Mouse (Mus musculus) gastrocnemius, postnatal 10 days (tissue): ENCODE measurements around the gene Rragd. TPM values are rescaled to one million over a fixed set of nuclear protein-coding genes. Genes with fewer than 3 reads are reported as not detected.
A peak's percentile ranks its signal among the peaks of the same experiment; 100 is the strongest.
"Not testable (repeated sequence)": the region's sequence is repeated elsewhere in the genome, so short reads cannot be mapped to it uniquely, and the experiment has no call there.

Experiments
- DNase-seq: peaks from one replicate; pipeline ENCODE4 v3.0.0; 2021; ENCODE audit warnings: mixed read lengths
- total RNA-seq, 2 experiments: library from RNA; stranded (reverse); gene quantifications; 2 replicates each; pipeline ENCODE4 v1.2.3; 2021

The Rragd gene
- total RNA-seq, 2 experiments from 2014 or later = 85.6 to 93.7 TPM

DNA sequence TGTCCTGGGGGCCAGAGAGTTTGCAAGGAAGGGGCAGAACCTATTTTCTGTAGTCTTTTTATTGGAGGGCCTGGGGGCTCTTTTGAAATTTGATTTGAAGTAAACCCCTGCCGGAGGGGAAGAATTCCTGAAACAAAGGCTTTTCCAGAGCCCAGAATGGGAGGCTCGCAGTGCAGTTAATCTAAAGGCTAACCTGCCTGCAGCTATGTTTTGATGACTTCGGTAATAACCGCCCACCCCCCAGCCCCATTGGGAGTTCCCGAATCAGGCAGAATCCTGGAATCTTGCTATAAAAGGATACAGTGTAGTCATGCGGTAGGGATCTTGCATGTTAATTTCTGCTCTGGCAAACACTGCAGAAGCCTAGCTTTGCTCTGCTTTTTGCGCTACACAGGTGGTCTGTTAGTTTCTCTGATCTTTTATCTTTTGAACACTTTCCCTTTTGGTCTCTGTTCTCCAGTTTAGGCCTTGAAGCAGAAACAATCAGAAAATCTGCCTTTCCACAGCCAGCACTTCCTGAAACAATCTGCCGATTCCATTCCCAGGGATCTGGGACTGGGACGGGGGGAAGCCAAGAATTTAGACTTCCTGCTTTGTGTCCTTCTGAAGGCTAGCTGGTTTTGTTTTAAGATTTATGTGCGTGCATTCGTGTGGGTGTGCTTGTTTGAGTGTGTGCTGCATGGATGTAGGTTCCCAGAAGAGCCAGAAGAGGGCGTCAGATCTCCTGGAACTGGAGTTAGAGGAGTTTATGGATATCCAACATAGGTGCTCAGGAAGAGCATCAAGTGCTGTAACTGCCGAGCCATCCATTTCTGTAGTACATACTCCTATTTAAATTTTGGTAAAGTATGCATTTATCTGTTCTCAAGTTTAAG lies 2.2 kb downstream of the Rragd start:
- no peak for DNase-seq

DNA sequence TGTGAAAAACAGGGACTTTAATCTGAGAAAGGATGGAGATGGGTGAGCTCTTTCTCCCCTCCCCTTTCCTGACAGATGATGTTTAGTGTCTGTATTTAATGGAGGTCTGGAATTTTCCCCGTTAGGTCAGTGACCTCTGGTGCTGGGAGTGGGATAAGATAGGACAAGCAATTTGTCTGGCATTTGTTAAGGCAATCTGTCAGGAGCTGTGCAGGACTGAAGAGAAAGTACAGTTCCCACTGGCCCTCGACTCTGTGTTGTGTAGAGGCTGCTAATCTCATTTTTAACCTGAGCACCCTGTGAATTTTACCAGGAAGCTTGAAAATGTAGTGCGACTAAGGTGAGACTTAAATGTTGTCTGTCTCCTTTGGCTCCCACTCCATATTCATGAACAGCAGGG lies 2.8 kb downstream of the Rragd start:
- DNase-seq = no peak

DNA sequence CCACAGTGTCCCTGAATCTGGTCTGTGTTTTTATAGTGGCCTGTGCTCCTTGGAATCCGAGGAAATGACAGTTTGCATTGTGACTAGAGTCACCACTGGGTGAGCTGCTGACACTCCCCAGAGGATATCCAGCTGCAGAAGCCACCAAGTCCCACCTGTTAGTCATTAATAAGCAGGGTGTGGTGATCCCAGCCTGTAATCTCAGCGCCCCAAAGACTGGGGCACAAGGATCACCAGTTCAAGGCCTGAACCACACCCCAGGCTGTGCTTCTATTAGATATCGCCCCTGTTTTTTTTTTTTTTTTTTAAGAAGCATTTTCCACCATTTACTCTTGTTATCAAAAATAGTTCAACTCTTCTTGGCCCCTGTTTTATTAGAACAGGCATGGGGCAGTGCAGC lies 4.2 kb downstream of the Rragd start:
- DNase-seq = no peak

DNA sequence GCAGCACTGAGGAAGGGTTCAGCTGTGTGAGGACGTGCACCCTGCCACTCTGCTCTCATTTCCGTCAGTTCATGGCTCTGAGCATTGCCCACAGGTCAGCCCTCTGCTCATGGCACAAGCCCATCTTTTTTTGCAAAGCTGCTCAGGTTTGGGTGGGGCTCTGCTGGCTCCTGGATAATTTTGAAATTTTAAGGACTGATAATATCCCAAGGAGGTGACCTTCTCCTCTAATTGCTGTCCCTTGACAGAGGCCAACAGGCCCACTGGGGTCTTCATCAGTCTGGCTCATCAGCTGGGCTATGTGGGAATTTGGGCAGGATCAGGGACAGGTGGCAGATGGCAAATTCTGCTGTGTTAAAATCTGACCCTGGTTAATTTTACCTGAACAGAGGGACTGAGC lies 6.5 kb downstream of the Rragd start:
- DNase-seq = no peak

DNA sequence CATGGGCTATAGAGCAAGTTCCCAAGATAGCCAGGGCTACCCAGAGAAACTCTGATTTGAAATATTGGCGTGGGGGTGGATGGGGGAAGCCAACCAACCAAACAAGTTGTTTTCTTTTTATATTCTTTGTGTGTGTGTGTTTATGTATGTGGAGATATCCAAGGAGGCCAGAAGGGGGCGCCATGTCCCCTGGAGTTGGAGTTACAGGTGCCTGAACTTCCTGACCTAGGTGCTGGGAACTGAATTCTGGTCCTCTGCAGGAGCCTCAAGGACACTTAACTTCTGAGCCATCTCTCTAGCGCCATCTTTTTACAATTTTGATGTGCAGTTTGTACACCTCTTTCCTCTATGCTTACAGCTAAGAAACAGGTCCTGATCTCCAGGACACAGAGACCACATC lies 11.3 kb downstream of the Rragd start:
- DNase-seq = no peak

DNA sequence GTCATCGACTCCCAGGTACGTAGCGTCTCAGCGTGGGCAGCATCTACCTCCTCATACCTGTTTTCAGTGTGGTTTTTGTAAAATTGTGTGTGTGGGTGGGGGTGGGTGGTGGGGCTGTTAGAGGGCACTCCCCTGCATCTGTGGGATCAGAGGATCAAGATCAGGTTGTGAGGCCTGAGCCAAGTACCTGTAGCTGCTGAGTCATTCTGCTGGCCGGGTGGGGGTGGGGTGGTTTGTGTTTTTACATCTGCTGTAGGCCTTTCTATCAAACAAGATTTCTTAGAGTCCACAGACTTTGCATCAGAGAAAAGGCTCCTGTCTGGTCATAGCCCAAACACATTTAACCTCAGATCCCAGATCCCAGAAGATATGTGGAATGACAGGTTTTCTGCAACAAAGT lies 13.2 kb downstream of the Rragd start:
- no peak for DNase-seq

DNA sequence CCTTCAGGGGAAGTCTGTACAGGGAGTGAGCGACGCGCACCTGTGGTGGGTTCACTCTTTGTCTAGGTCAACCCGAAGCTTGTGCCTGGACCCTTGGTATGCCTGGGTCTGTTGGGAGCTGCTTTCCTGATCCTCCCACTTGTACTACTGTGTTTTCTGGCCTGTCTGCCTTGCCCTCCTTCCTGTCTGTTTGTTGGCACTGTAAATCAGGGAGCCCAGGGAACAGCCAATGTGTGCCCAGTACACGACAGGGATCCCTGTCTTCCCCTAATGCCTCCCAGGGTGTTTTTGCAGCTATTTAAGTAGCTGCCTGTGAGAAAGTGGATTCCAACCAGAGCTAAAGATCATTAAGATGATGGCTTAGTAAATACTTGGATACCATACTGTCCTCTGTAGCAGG lies 14.7 kb downstream of the Rragd start:
- DNase-seq = no peak

DNA sequence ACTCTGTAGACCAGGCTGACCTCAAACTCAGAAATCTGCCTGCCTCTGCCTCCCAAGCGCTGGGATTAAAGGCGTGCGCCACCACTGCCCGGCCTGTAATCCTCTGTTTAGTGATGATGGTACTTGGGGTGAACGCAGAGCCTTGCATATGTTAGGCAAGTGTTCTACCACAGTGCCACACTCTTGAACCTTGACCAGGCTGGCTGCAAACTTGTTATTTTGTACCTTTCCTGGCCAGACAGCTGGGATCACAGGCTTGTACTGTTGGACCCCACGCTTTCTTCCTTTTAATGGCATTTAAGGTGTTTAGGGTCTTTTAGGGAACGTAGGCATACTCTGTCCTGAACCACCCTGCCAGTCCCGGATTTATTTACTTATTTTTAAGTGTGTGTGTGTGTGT lies 16.2 kb downstream of the Rragd start:
- no peak for DNase-seq

DNA sequence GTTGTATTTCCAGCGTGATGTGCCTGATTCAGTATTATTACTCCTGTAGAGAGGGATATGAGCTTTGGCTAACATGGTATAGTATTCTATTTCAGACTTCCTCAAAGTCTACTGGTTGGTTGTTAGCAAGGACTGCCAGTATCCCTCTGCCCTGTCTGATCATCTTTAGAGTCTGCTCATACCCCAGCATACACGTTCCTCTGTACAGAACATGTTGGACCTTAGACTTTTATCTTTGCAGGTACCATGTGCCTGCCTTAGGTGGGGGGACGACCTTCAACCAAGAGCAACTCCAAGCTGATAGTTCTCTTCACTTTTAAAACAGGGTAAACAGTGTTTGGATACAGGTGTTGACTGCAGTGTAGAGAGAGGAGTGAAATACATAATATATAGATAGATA lies 19.2 kb downstream of the Rragd start:
- DNase-seq = no peak

DNA sequence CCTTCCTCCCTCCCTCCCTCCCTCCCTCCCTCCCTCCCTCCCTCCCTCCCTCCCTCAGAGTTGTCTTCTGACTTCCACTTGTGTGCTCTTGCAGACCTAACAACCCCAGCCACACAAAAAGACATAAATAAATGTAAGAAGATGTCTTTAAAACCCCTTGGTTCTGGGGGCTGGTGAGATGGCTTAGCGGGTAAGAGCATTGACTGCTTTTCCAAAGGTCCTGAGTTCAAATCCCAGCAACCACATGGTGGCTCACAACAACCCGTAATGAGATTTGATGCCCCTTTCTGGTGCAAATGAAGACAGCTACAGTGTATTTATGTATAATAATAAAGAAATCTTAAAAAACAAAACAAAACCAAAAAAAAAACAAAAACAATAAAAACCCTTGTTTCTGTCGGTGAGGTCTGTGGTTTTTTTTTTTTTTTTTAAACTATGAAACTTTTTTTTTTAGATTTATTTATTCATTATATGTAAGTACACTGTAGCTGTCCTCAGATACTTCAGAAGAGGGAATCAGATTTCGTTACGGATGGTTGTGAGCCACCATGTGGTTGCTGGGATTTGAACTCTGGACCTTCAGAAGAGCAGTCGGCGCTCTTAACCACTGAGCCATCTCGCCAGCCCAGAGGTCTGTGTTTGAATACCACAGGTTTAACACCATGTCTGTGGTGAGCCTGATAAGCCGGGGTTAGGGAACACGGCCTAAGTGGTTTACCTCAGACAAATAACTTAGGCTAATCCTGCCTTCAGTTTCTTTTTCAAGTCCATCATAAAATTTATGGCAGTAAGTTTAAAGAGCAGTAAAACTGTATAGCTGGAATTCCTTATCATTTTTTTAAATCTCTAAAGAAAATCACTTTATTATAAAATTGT lies 23.0 kb downstream of the Rragd start:
- DNase-seq = not testable (repeated sequence)

DNA sequence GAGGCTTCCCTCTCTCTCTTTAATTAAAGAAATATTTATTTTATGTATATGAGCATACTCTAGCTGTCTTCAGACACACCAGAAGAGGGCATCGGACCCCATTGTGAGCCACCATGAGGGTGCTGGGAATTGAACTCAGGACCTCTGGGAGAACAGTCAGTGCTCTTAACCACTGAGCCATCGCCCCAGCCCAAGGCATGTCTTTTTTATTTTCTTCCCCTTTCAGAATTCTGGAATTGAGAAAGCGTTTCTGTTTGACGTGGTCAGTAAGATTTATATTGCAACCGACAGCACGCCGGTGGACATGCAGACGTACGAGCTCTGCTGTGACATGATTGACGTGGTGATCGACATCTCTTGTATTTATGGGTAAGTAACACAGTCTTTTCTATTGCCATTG lies 24.0 kb downstream of the Rragd start:
- no peak for DNase-seq

DNA sequence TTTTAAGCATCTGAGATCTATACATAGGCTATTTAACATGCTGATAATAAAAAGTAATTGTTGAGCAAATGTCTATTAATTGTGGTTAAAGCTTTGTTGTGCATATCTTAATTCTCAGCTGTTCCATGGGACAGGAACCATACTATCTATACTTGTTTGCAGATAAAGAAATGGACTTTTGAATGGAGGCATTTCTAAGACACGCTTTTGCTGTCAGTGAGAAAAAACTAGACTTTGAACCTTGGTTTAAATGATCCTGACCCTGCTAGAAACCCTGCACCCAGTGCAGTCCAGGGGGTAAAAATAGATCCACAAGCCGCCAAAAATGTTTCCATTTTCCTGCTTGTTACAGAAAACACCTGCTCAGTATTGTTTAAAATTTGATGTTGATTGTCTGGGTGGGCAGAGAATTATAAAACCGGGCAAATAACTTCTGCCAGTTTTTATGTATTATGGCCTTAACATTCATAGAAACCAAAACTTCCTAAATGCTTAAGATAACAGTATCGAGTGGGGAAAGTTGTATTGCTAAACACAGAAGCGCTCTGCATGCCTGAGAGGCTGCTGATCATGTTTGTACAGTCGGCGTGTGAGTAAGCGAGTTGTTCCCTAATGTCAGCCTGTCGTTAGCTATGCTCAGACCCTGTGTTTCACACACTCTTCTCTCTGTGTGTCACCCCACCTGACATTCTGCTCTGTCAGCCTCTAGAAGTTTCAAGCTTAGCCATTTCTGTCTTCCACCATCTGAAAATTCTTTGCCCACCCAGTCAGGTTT lies 24.8 kb downstream of the Rragd start:
- DNase-seq = no peak

DNA sequence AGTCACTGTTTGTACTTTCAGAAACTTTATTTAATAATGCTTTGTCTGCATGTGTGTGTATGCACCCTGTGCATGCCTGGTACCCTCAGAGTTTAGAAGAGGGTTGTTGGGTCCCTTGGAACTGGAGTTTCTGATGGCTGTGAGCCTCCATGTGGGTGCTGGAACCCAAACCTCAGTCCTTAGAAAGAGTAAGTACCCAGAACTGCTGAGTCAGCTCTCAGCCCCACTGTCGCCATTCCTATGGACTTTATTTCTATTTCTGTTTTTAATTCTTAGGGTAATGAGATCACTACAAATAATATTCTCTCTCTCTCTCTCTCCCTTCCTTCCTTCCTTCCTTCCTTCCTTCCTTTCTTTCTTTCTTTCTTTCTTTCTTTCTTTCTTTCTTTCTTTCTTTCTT lies 27.2 kb downstream of the Rragd start:
- no peak for DNase-seq

DNA sequence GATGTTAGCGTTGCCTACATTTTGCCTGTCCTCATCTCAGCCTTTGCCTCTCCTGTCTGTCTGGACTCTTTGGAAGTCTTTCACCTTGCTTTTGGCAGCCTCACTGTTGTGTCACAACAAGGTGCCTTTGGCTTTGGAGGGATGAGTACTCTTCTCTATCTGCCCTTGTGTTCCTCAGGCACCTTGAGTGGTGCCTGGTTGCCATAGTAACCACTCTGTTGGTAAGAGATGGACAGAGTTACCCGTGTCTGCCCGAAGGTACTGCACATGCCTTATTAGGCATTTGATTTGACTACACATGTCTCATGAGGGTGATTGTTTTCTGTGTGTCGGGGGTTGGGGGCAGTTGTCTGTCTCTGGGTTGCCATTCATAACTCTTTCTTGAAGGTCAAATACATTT lies 29.6 kb downstream of the Rragd start:
- DNase-seq = no peak

DNA sequence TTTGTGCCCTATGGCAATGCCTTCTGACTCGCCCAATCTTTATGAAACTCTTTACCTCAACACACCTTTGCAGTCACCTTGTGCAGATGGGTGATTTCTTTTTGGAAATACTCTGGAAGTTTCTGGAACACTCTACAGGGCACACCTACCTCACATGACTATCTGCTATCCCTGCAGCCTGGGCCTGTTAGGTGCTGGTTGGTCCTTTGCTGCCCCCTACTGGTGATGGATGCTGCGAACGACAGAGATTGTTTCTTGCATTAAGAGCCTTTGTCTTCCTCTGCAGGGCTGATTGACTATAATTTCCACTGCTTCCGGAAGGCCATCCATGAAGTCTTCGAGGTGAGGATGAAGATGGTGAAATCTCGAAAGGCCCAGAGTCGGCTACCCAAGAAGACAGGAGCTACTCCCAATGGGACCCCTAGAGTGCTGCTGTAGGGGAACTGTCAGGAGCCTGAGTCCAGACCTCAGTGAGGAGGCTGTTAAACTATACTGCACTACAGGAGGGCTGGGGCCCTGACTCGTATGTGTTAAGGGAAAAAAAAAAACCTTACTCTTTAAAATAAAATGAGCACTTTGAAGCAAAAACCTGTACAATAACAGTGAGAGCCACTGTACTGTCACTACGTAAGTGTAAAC lies 35.6 kb downstream of the Rragd start:
- peak; percentile 89 for DNase-seq

DNA sequence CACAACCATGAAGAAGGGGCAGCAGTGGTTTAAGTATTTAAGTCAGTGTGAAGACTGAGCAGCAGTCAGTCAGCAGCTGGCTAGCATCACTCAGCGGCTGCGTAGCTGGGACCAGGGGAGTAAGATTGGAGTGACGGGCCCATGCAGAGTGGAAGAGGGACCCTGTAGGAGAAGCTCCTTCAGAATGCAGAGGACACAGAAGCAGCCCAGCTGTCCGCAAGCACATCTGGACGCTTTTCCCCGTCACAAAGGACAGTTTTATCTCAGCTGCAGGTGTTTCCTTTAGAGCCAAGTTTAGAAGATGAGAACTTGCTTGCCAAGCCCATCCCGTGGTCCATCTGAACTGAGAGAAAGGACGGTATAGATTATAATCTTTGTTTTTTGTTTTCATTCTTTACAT lies 41.6 kb downstream of the Rragd start:
- no peak for DNase-seq

DNA sequence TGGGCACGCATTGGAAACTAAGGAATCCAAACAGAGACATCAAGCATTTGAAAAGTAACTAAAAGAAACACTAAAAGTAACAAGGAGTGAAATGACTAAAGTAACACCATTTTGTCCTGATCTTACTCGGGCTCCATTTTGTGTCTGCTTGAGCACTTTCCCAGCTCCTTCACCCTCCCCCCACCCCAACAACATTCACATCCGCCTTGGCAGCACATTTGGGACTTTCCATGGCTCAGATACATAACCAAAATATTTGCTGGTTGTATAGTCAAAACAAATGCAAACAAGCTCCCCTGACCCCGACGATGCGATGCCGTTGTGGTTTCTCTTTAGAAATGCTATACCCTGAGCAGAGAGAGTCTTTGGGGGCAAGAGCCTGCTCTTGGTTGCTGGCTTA lies 46.3 kb downstream of the Rragd start:
- no peak for DNase-seq

DNA sequence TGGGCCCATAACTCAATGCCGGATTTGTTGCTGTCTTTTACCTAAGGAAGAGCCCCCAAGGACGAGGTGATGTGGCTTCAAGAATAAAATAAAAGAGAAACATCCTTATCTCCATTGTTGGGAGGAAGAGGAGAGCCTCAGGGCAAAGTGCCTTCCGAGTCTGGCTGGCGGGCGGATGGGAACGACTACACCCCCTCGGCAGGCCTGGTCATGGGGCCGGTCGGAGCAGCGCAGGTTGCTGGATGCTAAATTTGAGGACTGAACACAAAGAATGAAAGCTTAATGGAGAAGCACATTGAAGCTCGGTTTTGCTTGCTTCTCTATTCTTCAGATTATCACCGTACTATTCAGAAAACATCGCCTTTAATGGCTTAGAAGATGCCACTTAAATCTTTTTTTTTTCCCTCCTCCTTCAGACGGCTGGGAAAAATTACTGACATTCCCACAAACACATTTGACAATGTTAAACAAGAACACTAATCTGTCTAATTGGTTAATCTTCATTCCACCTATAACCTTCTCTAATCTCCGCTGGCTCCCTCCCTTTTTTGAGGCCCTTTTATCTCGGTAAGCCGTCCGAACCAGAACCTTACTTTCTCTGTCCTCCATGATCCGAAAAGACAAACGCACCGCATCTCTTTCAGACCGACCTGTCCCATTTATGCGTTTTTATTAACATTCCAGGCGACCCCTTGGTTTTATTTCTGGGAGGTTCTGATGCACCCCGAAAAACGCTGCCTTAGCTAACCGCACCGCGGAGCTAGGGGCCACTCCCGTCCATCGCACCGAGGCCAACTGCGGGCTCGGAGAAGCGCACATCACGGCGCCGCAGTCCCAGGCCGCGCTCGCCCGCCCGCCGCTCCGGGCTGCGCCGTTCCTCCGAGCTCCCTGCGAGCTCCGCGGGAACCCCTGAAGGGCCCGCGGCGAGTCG lies 47.7 kb downstream of the Rragd start:
- peak; percentile 23 for DNase-seq

DNA sequence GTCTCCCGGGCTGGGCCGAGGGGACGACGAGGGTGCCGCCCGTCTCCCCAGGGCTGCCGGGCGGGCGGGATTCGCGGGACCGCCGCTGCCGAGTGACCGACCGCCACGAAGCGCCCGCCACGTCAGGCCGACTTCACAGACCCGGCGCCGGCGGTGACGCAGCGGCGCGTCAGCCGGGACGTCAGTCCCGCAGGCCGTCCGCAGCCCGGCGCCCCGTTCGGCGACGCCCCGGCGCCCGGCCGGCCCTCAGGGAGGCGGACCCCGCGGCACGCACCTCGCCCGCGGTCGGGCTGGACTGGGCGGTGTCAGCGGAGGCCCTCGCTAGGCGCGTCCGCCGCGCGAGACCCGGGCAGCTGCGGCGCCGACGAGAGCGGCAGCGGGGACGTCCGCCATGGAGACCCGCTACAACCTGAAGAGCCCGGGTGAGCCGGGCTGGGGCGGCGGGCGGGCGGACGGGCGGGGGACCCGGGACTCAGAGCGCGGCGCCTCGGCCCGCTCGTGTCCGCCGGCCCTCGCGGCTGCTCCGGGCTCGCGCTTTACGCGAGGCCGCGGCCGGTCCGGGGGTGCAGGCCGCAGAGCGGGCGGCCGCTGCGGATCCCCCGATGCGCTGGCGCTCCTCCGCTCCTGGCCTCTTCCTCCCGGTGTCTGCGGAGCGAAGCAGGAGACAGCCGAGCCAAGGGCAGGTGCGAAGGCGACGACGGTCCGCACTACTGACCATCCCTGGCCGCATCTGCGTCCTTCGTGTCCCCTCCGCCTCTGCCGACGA lies 48.5 kb downstream of the Rragd start, which contains the start of gene Ube2j1:
Gene Ube2j1, plus strand, starts transcription at position 222 of the 766 bp plus-strand sequence.
- DNase-seq = peak; percentile 89

DNA sequence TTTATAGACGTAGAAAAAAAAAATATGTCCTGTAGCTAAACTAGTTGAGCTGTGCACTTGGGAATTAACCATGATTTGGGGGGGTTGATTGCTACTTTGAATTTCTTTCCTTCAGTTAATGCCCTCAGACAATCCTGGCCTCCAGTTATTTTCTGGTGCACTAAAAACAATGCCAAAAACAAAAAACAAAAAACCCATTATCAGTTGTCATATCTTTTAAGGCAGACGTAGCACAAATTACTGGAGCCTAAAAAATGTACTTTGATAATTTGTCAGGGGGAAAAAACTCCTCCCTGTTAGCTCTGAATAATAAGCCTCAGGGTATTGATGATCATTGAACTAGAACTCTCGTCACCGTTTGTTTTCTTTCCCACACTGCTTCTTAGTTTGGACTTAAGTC lies 49.2 kb downstream of the Rragd start:
- no peak for DNase-seq
